Mouse (Mus musculus): ENCODE results near the gene Robo3.

The Robo3 gene

GRCm38 (mm10) chr9:37367301-37368080, 65.6 kb downstream of the Robo3 start, which contains the start of gene Hepacam:
Gene Hepacam (plus strand): TSS chr9:37367351.
- no peak for DNase-seq

- no peak for DNase-seq
These were observed 67.3 kb downstream of the Robo3 start for GRCm38 (mm10) chr9:37365706-37366105.
